Mouse (Mus musculus): ENCODE measurements around the gene Pnpla7.

DNA sequence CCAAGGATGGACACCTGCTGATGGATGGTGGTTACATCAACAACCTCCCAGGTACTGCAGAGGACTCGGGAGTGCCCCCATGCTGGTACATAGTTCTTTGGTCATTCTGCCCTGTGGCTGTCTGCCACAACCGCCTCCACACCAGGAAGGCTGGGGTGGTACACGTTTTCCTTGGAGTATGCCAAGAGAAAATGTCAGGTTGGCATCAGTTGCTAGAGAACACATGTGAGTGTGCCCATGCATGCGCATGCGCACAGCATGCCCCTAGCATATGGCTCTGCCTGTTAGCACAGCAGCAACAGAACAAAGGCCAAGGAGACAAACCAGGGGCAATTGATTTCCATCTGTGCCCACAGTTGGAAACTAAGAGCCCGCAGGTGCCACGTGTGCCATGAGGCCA is 75.1 kb downstream of the Pnpla7 start:
- TF ChIP-seq MAX (IDR thresholded peaks at IDR 0.05) (no peak), FOSL1 (IDR thresholded peaks at IDR 0.05; ENCODE audit: insufficient read depth, low read length, poor library complexity, severe bottlenecking) (no peak)
